Comparison of ENCODE assay signal across 9 mouse cellular contexts in genomic region chr13:54884709-54885460, GRCm38 (mm10).
DNase-seq lines count a peak whose midpoint lies in the region; ATAC-seq and TF ChIP-seq lines count a peak whose summit lies in the region.
"Had no signal": no experiment of that assay in that cellular context is flagged by ENCODE, and none has a peak within 500 bp of the region (broad histone marks: within the 10 kb centered on the region; RNA-seq: fewer than 3 reads in every experiment).

No protein-coding gene starts in this region.

- no peak for TF ChIP-seq CTCF in cerebellum, adult 2 months (IDR thresholded peaks at IDR 0.05; ENCODE audit: borderline replicate concordance, insufficient read depth, low read depth, low read length)

- 30% methylated on average over 14 of the region's 14 CpGs for WGBS in cerebellum, adult 2 months
- 18% methylated on average over 14 of the region's 14 CpGs for WGBS in forebrain, embryonic 16.5 days
- 51% methylated on average over 14 of the region's 14 CpGs for WGBS in midbrain, embryonic 12.5 days

- H3K27ac ChIP-seq in cerebellum, adult 2 months (ENCODE audit: insufficient read depth, low read length) = no peak overlapping the region
- H3K27ac ChIP-seq in forebrain, embryonic 16.5 days (ENCODE audit: low read length) = peak overlapping the region; percentile 68
- peak overlapping the region; percentile 76 for H3K27ac ChIP-seq in midbrain, embryonic 12.5 days (replicated peaks)

- H3K36me3 ChIP-seq in forebrain, embryonic 16.5 days (ENCODE audit: control insufficient read depth, insufficient read depth) = no peaks in the 10 kb centered on the region
- no peaks in the 10 kb centered on the region for H3K36me3 ChIP-seq in midbrain, embryonic 12.5 days

- intact Hi-C loops in gastrocnemius, postnatal 14 days (cut with DNase I; ENCODE audit: low total_unique reads) = no loop called here

- TF ChIP-seq POLR2A in cerebellum, adult 2 months (IDR thresholded peaks at IDR 0.05; ENCODE audit: borderline replicate concordance, insufficient read depth, low read length) = no peak

- peaks cover 43% of the 10 kb centered on the region for H3K4me1 ChIP-seq in cerebellum, adult 2 months (ENCODE audit: control insufficient read depth, insufficient read depth, low read length)
- peaks cover 42% of the 10 kb centered on the region for H3K4me1 ChIP-seq in forebrain, embryonic 16.5 days (replicated peaks; ENCODE audit: control insufficient read depth, insufficient read depth, low read length)
- peaks cover 35% of the 10 kb centered on the region for H3K4me1 ChIP-seq in midbrain, embryonic 12.5 days

- no peak overlapping the region for H3K4me3 ChIP-seq in cerebellum, adult 2 months (replicated peaks; ENCODE audit: insufficient read depth, low read depth, low read length)
- no peak overlapping the region for H3K4me3 ChIP-seq in forebrain, embryonic 16.5 days (replicated peaks; ENCODE audit: low read length)
- no peak overlapping the region for H3K4me3 ChIP-seq in midbrain, embryonic 12.5 days
- H3K4me3 ChIP-seq: myocyte had no signal

- no peaks in the 10 kb centered on the region for H3K27me3 ChIP-seq in cerebellum, adult 2 months (ENCODE audit: control insufficient read depth, insufficient read depth, low read length)
- H3K27me3 ChIP-seq in forebrain, embryonic 16.5 days (replicated peaks; ENCODE audit: control insufficient read depth, insufficient read depth, low read length) = no peaks in the 10 kb centered on the region
- peaks cover 18% of the 10 kb centered on the region for H3K27me3 ChIP-seq in midbrain, embryonic 12.5 days

- no peaks in the 10 kb centered on the region for H3K9me3 ChIP-seq in forebrain, embryonic 16.5 days (ENCODE audit: control insufficient read depth, low read length)
- no peaks in the 10 kb centered on the region for H3K9me3 ChIP-seq in midbrain, embryonic 12.5 days

- 0 out of 2 replicates have a peak overlapping the region, but pooled peaks have one; percentile 10 for H3K9ac ChIP-seq in forebrain, embryonic 16.5 days (replicated peaks; ENCODE audit: low read depth, low read length)
- H3K9ac ChIP-seq in midbrain, embryonic 12.5 days (replicated peaks) = no peak overlapping the region

- ATAC-seq in forebrain, embryonic 16.5 days = peak; percentile 62
- ATAC-seq in midbrain, embryonic 12.5 days (ENCODE audit: low FRiP score, low read depth) = peak; percentile 69

- no peak overlapping the region for H3K4me2 ChIP-seq in forebrain, embryonic 16.5 days (ENCODE audit: low read length)
- H3K4me2 ChIP-seq in midbrain, embryonic 12.5 days (replicated peaks) = no peak overlapping the region

- peak; percentile 62 for DNase-seq in layer of hippocampus, adult 9-11 months
- no peak for DNase-seq in layer of hippocampus, postnatal 25 days (ENCODE audit: extremely low spot score in 1 of 2, low spot score in 1 of 2)
- peak; percentile 35 to 63 for DNase-seq in cerebellum, adult 2 months
- DNase-seq in testis, postnatal 14 days (ENCODE audit: low spot score) = no peak
- no peak for DNase-seq in thymus, postnatal 25 days
- DNase-seq in gastrocnemius, postnatal 14 days = no peak

Comparison
In these comparisons a context has a peak if more than half of its experiments do, and no peak if none do; other contexts are left out.
1. DNase-seq: peak in layer of hippocampus, adult 9-11 months (single experiment) and cerebellum, adult 2 months (2 of 2); none in layer of hippocampus, postnatal 25 days (0 of 2), testis, postnatal 14 days (single experiment), thymus, postnatal 25 days (single experiment) and gastrocnemius, postnatal 14 days (single experiment).